Mouse (Mus musculus): ENCODE measurements at regions not wholly inside any gene's neighbourhood (a gene's known extent, or its start where the extent isn't known, plus 50 kb on each side); places are given as distances from the start of the nearest gene placed in this dataset.

DNA sequence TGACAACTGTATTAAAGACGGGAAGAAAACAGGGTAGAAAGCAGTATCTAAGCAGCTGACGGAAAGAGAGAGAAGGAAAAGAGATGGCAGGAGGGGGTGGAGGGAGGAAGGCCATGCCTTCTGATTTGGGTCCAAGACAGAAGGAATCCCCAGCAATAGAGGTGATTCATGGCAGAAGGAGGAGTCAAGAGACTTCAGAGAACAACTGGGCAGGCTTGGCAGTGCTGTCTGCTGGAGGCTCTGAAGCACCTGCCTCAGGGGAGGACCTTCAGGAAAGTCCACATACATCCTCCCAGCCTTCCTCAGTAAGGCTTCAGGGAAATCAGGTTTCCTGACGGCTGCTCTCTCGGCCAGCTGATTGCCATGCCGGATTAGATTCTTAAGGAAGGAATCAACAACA is 112.4 kb downstream of the Rchy1 start:
- TF ChIP-seq CTCF (IDR thresholded peaks at IDR 0.05) (no peak), EP300 (IDR thresholded peaks at IDR 0.05) (no peak)

Measured in lung, postnatal 0 days (tissue).